Mouse (Mus musculus): ENCODE results near the gene Josd1. TPM values are rescaled to one million over a fixed set of nuclear protein-coding genes. Genes with fewer than 3 reads are reported as not detected.
A peak's percentile ranks its signal among the peaks of the same experiment; 100 is the strongest.

The Josd1 gene
- 20.7 and 20.9 TPM in 2 replicates for polyA plus RNA-seq (2011; ENCODE audit: insufficient read depth, insufficient read length, low read depth, missing spikeins)

DNA sequence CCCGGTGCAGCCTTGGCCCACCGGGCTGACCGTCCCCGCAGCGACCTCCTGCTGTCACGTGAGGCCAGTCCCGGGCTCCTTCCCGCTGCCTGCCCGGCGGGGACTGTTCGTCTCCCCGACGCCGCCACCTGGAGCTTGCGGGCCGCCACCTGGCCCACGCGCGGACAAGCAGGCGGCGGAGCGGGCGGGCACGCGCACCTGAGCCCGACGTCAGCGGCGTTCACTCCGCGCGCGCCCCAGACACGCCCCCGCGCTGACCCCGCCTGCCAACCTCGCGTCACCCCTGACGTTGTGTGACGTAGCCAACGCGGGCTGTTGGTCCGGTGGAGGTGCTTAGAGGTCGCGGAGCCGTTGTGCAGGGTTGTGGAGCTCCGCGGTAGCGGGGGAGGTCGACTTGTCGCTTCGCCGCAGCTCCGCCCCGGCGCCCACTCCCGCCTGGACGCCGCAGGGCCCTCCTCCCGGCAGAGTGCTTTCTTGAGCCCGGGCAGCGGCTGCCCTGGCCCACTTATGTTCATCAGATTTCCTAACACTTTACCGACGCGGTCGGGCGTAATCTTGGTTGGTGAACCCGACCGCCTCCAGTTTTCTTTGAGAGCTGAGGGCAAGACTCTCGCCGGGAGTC, at the start of gene Josd1:
Gene Josd1 (minus strand): TSS at position 274 of the 622 bp plus-strand sequence.
- TF ChIP-seq POLR2A (IDR thresholded peaks at IDR 0.05; ENCODE audit: insufficient read depth, low read length) (peak; percentile 78), CTCF (IDR thresholded peaks at IDR 0.05; ENCODE audit: low read depth, low read length) (no peak), EP300 (IDR thresholded peaks at IDR 0.05; ENCODE audit: insufficient read depth, low read depth, low read length) (no peak)
- Histone ChIP-seq H3K9ac (ENCODE audit: low read depth, poor library complexity, severe bottlenecking) (peak within 1 kb of the TSS; percentile 90), H3K9me3 (replicated peaks; ENCODE audit: control insufficient read depth, insufficient read depth, low read length, poor library complexity, severe bottlenecking) (no peaks in the 10 kb centered on the region), H3K4me3 (ENCODE audit: low read depth, low read length) (peak within 1 kb of the TSS; percentile 94), H3K27me3 (ENCODE audit: control insufficient read depth, insufficient read depth, low read length, poor library complexity, severe bottlenecking) (no peaks in the 10 kb centered on the region), H3K36me3 (ENCODE audit: control insufficient read depth, insufficient read depth, low read length, poor library complexity, severe bottlenecking) (no peaks in the 10 kb centered on the region), H3K27ac (ENCODE audit: insufficient read depth, low read length) (peak within 1 kb of the TSS; percentile 83), H3K4me1 (ENCODE audit: control insufficient read depth, insufficient read depth, low read length) (peaks cover 4% of the 10 kb centered on the region)

DNA sequence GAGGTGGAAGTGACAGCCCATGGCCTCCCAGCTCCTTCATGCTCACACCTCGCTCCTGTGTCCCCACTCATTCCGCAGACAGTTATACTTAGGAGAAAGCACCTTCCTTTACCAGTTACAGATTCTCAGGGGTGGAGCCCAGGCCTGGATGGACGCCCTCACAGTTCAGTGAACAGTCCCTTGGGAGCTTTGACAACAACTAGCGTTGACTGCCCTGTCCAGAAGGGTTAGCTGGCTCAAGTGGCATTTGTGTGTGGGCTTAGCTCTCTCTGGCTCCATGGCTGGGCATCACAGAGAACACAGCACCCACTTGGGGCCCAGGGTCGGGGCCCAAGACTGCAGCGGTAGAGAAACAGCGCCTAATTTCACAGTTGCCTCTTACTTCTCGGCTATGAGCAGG, 46.6 kb upstream of the Josd1 start:
- H3K4me1 ChIP-seq (ENCODE audit: control insufficient read depth, insufficient read depth, low read length): no peaks in the 10 kb centered on the region
- H3K9me3 ChIP-seq (replicated peaks; ENCODE audit: control insufficient read depth, insufficient read depth, low read length, poor library complexity, severe bottlenecking): no peaks in the 10 kb centered on the region
- H3K9ac ChIP-seq (ENCODE audit: low read depth, poor library complexity, severe bottlenecking): no peak overlapping the region
- no peaks in the 10 kb centered on the region for H3K36me3 ChIP-seq (ENCODE audit: control insufficient read depth, insufficient read depth, low read length, poor library complexity, severe bottlenecking)
- no peak overlapping the region for H3K4me3 ChIP-seq (ENCODE audit: low read depth, low read length)
- H3K27me3 ChIP-seq (ENCODE audit: control insufficient read depth, insufficient read depth, low read length, poor library complexity, severe bottlenecking): no peaks in the 10 kb centered on the region
- no peak overlapping the region for H3K27ac ChIP-seq (ENCODE audit: insufficient read depth, low read length)
- TF ChIP-seq POLR2A (IDR thresholded peaks at IDR 0.05; ENCODE audit: insufficient read depth, low read length) (no peak), EP300 (IDR thresholded peaks at IDR 0.05; ENCODE audit: insufficient read depth, low read depth, low read length) (no peak), CTCF (IDR thresholded peaks at IDR 0.05; ENCODE audit: low read depth, low read length) (no peak)

DNA sequence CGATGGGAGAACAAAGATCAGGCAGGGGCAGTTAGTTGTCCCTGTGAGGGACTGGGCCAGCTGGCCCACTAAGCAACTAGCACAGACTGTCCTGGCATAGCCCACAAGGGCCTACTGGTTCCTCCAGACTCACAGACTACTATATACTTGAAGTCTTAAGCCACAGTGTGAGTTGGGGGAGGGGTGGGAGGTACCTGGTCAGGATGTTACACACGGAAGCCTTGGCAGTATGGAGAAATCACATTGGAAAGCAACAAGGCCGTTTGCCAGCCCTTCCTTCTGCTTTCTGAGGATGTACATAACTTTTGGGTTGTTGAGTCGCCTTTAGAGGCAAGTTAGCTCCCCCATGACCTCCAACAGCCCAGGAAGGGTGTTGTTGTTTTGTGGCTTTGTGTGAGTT, 45.9 kb upstream of the Josd1 start:
- no peak overlapping the region for H3K9ac ChIP-seq (ENCODE audit: low read depth, poor library complexity, severe bottlenecking)
- H3K27ac ChIP-seq (ENCODE audit: insufficient read depth, low read length): no peak overlapping the region
- H3K4me3 ChIP-seq (ENCODE audit: low read depth, low read length): no peak overlapping the region
- TF ChIP-seq EP300 (IDR thresholded peaks at IDR 0.05; ENCODE audit: insufficient read depth, low read depth, low read length) (no peak), POLR2A (IDR thresholded peaks at IDR 0.05; ENCODE audit: insufficient read depth, low read length) (no peak), CTCF (IDR thresholded peaks at IDR 0.05; ENCODE audit: low read depth, low read length) (no peak)
- H3K27me3 ChIP-seq (ENCODE audit: control insufficient read depth, insufficient read depth, low read length, poor library complexity, severe bottlenecking): no peaks in the 10 kb centered on the region
- no peaks in the 10 kb centered on the region for H3K4me1 ChIP-seq (ENCODE audit: control insufficient read depth, insufficient read depth, low read length)
- no peaks in the 10 kb centered on the region for H3K36me3 ChIP-seq (ENCODE audit: control insufficient read depth, insufficient read depth, low read length, poor library complexity, severe bottlenecking)
- no peaks in the 10 kb centered on the region for H3K9me3 ChIP-seq (replicated peaks; ENCODE audit: control insufficient read depth, insufficient read depth, low read length, poor library complexity, severe bottlenecking)

DNA sequence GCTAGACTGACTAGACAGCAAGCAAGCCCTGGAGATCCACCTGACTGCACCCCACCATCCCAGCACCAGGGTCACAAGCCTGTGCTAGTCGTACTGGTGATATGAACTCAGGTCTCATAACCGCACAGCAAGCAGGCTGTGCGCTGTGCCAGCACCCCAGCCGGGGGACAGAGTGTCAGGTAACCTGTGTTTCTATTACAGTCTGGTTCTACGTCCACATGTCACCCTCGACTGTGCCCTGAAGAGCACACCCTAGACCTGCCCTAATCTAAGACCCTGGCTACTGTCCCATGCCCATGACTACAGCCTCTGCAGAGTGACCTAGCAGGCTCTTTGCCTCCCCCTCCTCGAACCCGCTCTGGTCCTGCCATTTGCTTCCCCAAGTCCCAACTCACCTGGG, 45.5 kb upstream of the Josd1 start:
- Histone ChIP-seq H3K36me3 (ENCODE audit: control insufficient read depth, insufficient read depth, low read length, poor library complexity, severe bottlenecking) (no peaks in the 10 kb centered on the region), H3K27ac (ENCODE audit: insufficient read depth, low read length) (no peak overlapping the region), H3K4me3 (ENCODE audit: low read depth, low read length) (no peak overlapping the region), H3K9me3 (replicated peaks; ENCODE audit: control insufficient read depth, insufficient read depth, low read length, poor library complexity, severe bottlenecking) (no peaks in the 10 kb centered on the region), H3K4me1 (ENCODE audit: control insufficient read depth, insufficient read depth, low read length) (no peaks in the 10 kb centered on the region), H3K9ac (ENCODE audit: low read depth, poor library complexity, severe bottlenecking) (no peak overlapping the region), H3K27me3 (ENCODE audit: control insufficient read depth, insufficient read depth, low read length, poor library complexity, severe bottlenecking) (no peaks in the 10 kb centered on the region)
- TF ChIP-seq POLR2A (IDR thresholded peaks at IDR 0.05; ENCODE audit: insufficient read depth, low read length) (no peak), EP300 (IDR thresholded peaks at IDR 0.05; ENCODE audit: insufficient read depth, low read depth, low read length) (no peak), CTCF (IDR thresholded peaks at IDR 0.05; ENCODE audit: low read depth, low read length) (no peak)

GRCm38 (mm10) chr15:79731554-79731953, 43.8 kb upstream of the Josd1 start:
- Histone ChIP-seq H3K36me3 (ENCODE audit: control insufficient read depth, insufficient read depth, low read length, poor library complexity, severe bottlenecking) (no peaks in the 10 kb centered on the region), H3K9ac (ENCODE audit: low read depth, poor library complexity, severe bottlenecking) (no peak overlapping the region), H3K9me3 (replicated peaks; ENCODE audit: control insufficient read depth, insufficient read depth, low read length, poor library complexity, severe bottlenecking) (no peaks in the 10 kb centered on the region), H3K27ac (ENCODE audit: insufficient read depth, low read length) (no peak overlapping the region), H3K4me3 (ENCODE audit: low read depth, low read length) (no peak overlapping the region), H3K27me3 (ENCODE audit: control insufficient read depth, insufficient read depth, low read length, poor library complexity, severe bottlenecking) (no peaks in the 10 kb centered on the region), H3K4me1 (ENCODE audit: control insufficient read depth, insufficient read depth, low read length) (no peaks in the 10 kb centered on the region)
- TF ChIP-seq POLR2A (IDR thresholded peaks at IDR 0.05; ENCODE audit: insufficient read depth, low read length): no peak
- no peak for TF ChIP-seq CTCF (IDR thresholded peaks at IDR 0.05; ENCODE audit: low read depth, low read length)
- no peak for TF ChIP-seq EP300 (IDR thresholded peaks at IDR 0.05; ENCODE audit: insufficient read depth, low read depth, low read length)

DNA sequence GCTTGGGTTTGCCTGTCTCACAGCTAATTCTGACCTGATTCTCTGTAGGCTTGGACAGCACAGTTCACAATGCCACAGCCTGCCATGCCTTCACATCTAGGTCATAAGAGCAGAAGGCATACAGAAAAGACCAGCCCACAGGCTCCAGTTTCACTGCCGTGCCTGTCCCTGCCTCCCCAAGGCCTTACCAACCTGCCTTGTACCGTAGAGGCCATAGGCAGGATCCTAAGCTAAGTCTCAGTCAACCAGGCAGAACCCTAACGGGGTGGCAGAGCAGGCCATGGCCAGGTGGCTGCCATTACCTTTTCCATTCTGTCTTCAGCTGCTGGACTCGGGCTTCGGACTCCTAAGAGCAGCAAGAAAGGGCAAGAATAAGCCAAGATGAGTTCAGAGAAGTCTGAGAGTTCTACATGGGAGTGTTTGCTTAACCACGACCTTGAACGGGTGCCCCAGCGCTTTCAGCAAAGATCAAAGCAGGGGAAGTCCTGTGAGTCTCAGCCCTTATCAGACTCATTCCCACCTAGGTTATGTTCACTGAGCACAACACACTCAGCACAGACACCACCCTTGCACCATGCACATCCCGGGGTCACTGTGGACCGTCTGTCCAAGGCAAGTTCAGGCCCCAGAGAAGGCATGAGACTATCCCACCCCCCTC, 41.1 kb upstream of the Josd1 start:
- Histone ChIP-seq H3K4me3 (ENCODE audit: low read depth, low read length) (no peak overlapping the region), H3K36me3 (ENCODE audit: control insufficient read depth, insufficient read depth, low read length, poor library complexity, severe bottlenecking) (no peaks in the 10 kb centered on the region), H3K4me1 (ENCODE audit: control insufficient read depth, insufficient read depth, low read length) (no peaks in the 10 kb centered on the region), H3K9ac (ENCODE audit: low read depth, poor library complexity, severe bottlenecking) (no peak overlapping the region), H3K27me3 (ENCODE audit: control insufficient read depth, insufficient read depth, low read length, poor library complexity, severe bottlenecking) (no peaks in the 10 kb centered on the region), H3K27ac (ENCODE audit: insufficient read depth, low read length) (no peak overlapping the region), H3K9me3 (replicated peaks; ENCODE audit: control insufficient read depth, insufficient read depth, low read length, poor library complexity, severe bottlenecking) (no peaks in the 10 kb centered on the region)
- no peak for TF ChIP-seq POLR2A (IDR thresholded peaks at IDR 0.05; ENCODE audit: insufficient read depth, low read length)
- TF ChIP-seq CTCF (IDR thresholded peaks at IDR 0.05; ENCODE audit: low read depth, low read length): no peak
- TF ChIP-seq EP300 (IDR thresholded peaks at IDR 0.05; ENCODE audit: insufficient read depth, low read depth, low read length): no peak
